In genomic region chr2:33032391-33033062, GRCm38 (mm10) we compare ENCODE assay signal across 21 mouse cellular contexts. TPM values are rescaled to one million over a fixed set of nuclear protein-coding genes. Genes with fewer than 3 reads are reported as not detected.
DNase-seq lines count a peak whose midpoint lies in the region; ATAC-seq and TF ChIP-seq lines count a peak whose summit lies in the region.
"Had no signal": no experiment of that assay in that cellular context is flagged by ENCODE, and none has a peak within 500 bp of the region (broad histone marks: within the 10 kb centered on the region; RNA-seq: fewer than 3 reads in every experiment).

No protein-coding gene starts in this region.

- no peak overlapping the region for H3K9ac ChIP-seq in kidney, embryonic 14.5 days (ENCODE audit: low read depth, low read length)
- no peak overlapping the region for H3K9ac ChIP-seq in intestine, embryonic 16.5 days (ENCODE audit: low read depth, low read length)
- H3K9ac ChIP-seq: forebrain, embryonic 13.5 days; limb, embryonic 13.5 days; liver, embryonic 12.5 days; neural tube, embryonic 12.5 days; stomach, embryonic 15.5 days had no signal

- H3K27ac ChIP-seq in layer of hippocampus, adult 2 months: peak overlapping the region; percentile 78
- H3K27ac ChIP-seq in kidney, embryonic 14.5 days (ENCODE audit: low read depth, low read length): no peak overlapping the region
- no peak overlapping the region for H3K27ac ChIP-seq in intestine, embryonic 16.5 days (ENCODE audit: low read length)
- H3K27ac ChIP-seq: forebrain, embryonic 13.5 days; hindbrain, postnatal 0 days; kidney, postnatal 0 days; limb, embryonic 13.5 days; liver, embryonic 12.5 days; neural tube, embryonic 12.5 days; stomach, embryonic 15.5 days had no signal

- WGBS in kidney, embryonic 14.5 days: 81% methylated on average over 5 of the region's 5 CpGs
- 92% methylated on average over 5 of the region's 5 CpGs for WGBS in intestine, embryonic 16.5 days

- no peaks in the 10 kb centered on the region for H3K9me3 ChIP-seq in kidney, embryonic 14.5 days (ENCODE audit: control insufficient read depth, low read length)
- no peaks in the 10 kb centered on the region for H3K9me3 ChIP-seq in intestine, embryonic 16.5 days (ENCODE audit: control insufficient read depth, low read length)
- H3K9me3 ChIP-seq: forebrain, embryonic 13.5 days; limb, embryonic 13.5 days; liver, embryonic 12.5 days; neural tube, embryonic 12.5 days; stomach, embryonic 15.5 days had no signal

- H3K4me3 ChIP-seq in layer of hippocampus, adult 2 months: no peak overlapping the region
- H3K4me3 ChIP-seq in kidney, embryonic 14.5 days (ENCODE audit: low read length): no peak overlapping the region
- no peak overlapping the region for H3K4me3 ChIP-seq in intestine, embryonic 16.5 days (ENCODE audit: low read length)
- H3K4me3 ChIP-seq: forebrain, embryonic 13.5 days; limb, embryonic 13.5 days; liver, embryonic 12.5 days; neural tube, embryonic 12.5 days; stomach, embryonic 15.5 days had no signal

- H3K4me2 ChIP-seq in kidney, embryonic 14.5 days (replicated peaks; ENCODE audit: low read depth, low read length): no peak overlapping the region
- H3K4me2 ChIP-seq in intestine, embryonic 16.5 days (ENCODE audit: low read depth, low read length): no peak overlapping the region
- H3K4me2 ChIP-seq: forebrain, embryonic 13.5 days; heart, embryonic 11.5 days; limb, embryonic 13.5 days; liver, embryonic 12.5 days; midbrain, embryonic 11.5 days; neural tube, embryonic 12.5 days; stomach, embryonic 15.5 days had no signal

- DNase-seq in layer of hippocampus, adult 2 months (ENCODE audit: low spot score in 2 of 2): no peak
- no peak for DNase-seq in layer of hippocampus, postnatal 36 days
- peak; percentile 79 for DNase-seq in thymus, postnatal 0 days (ENCODE audit: low spot score)
- DNase-seq in urinary bladder, postnatal 36 days (ENCODE audit: low spot score in 2 of 2): no peak
- DNase-seq: heart, adult 11 months; heart, postnatal 10 days; kidney, adult 18-20 months; lung, adult 18-20 months; lung, postnatal 10 days had no signal

- TF ChIP-seq CTCF in layer of hippocampus, adult 2 months (conservative IDR thresholded peaks at IDR 0.05): no peak

- H3K4me1 ChIP-seq in kidney, embryonic 14.5 days (ENCODE audit: control insufficient read depth, insufficient read depth, low read length): no peaks in the 10 kb centered on the region
- H3K4me1 ChIP-seq in intestine, embryonic 16.5 days (ENCODE audit: control insufficient read depth, insufficient read depth, low read length): no peaks in the 10 kb centered on the region
- H3K4me1 ChIP-seq: limb, embryonic 13.5 days; neural tube, embryonic 12.5 days; stomach, embryonic 15.5 days had no signal

- peak; percentile 23 for ATAC-seq in activated CD4-positive, CD25-positive, alpha-beta regulatory T cell, adult 4 months
- ATAC-seq in kidney, embryonic 14.5 days (ENCODE audit: low FRiP score, low TSS enrichment): no peak
- no peak for ATAC-seq in intestine, embryonic 16.5 days
- ATAC-seq: forebrain, embryonic 13.5 days; hindbrain, postnatal 0 days; liver, embryonic 12.5 days had no signal

- 0 out of 2 replicates have a peak, but pooled peaks cover 3% of the 10 kb centered on the region for H3K36me3 ChIP-seq in kidney, embryonic 14.5 days (ENCODE audit: control insufficient read depth, insufficient read depth, low read length)
- H3K36me3 ChIP-seq in intestine, embryonic 16.5 days (ENCODE audit: control insufficient read depth, insufficient read depth, low read length): no peaks in the 10 kb centered on the region
- H3K36me3 ChIP-seq: liver, embryonic 12.5 days; neural tube, embryonic 12.5 days; stomach, embryonic 15.5 days had no signal

- no peaks in the 10 kb centered on the region for H3K27me3 ChIP-seq in kidney, embryonic 14.5 days (ENCODE audit: control insufficient read depth, insufficient read depth, low read length)
- no peaks in the 10 kb centered on the region for H3K27me3 ChIP-seq in intestine, embryonic 16.5 days (replicated peaks; ENCODE audit: control insufficient read depth, insufficient read depth, low read length)
- H3K27me3 ChIP-seq: forebrain, embryonic 13.5 days; limb, embryonic 13.5 days; liver, embryonic 12.5 days; neural tube, embryonic 12.5 days; stomach, embryonic 15.5 days had no signal

RNA-seq across cellular contexts. Expression of gene Slc2a8, which starts 50.6 kb away (rescaled TPM):
- 10 to 100 TPM; 19.1 to 21.7 TPM for total RNA-seq in layer of hippocampus, adult 2 months (2021)
- total RNA-seq in layer of hippocampus, postnatal 36 days (2021): 10 to 100 TPM; 18.4 to 18.9 TPM
- 1 to 10 TPM; 2.3 to 2.9 TPM for polyA plus RNA-seq in activated CD4-positive, CD25-positive, alpha-beta regulatory T cell, adult 4 months (2017; shearing (Covaris generic))
- polyA plus RNA-seq in thymus, postnatal 0 days (2015; fragmentation: Nextera tagmentation; extraction: Ambion mirVana): 13.1 and 13.6 TPM in 2 replicates
- polyA plus RNA-seq in kidney, embryonic 14.5 days (2014; fragmentation: Nextera tagmentation; extraction: Ambion mirVana): 19.0 and 21.1 TPM in 2 replicates
- polyA plus RNA-seq in intestine, embryonic 16.5 days (2015; fragmentation: Nextera tagmentation; extraction: Ambion mirVana): 21.5 and 26.6 TPM in 2 replicates
